Mouse (Mus musculus) heart, postnatal 4 days (tissue): Measurements from ENCODE around the gene Golim4. TPM values are rescaled to one million over a fixed set of nuclear protein-coding genes. Genes with fewer than 3 reads are reported as not detected.

ENCODE experiments used
- DNase-seq: peaks from one replicate; pipeline ENCODE4 v3.0.0; 2021
- total RNA-seq, 2 experiments: library from RNA; stranded (reverse); gene quantifications; 2 replicates each; pipeline ENCODE4 v1.2.3; 2021

Golim4 gene
- total RNA-seq, 2 experiments from 2014 or later: 39.7 to 40.6 TPM

DNA sequence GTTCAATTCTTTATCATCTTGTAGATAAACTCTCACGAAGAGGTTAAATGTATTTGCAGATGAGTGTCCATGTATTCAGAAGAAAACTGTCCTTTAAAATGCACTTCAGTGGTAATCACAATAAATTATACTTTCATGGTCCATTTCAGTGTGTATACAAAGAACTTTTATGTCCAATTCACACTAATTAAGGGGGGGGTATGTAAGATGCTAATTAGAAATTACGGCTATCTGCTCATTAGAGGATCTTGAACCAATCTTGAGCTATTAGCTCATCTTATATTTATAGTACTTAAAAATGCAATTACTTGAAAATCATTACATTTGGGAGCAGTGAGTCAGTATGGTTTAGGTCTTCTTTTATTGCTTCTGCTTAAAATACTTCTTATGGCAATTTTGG is 31.6 kb downstream of the Golim4 start:
- DNase-seq: no peak

DNA sequence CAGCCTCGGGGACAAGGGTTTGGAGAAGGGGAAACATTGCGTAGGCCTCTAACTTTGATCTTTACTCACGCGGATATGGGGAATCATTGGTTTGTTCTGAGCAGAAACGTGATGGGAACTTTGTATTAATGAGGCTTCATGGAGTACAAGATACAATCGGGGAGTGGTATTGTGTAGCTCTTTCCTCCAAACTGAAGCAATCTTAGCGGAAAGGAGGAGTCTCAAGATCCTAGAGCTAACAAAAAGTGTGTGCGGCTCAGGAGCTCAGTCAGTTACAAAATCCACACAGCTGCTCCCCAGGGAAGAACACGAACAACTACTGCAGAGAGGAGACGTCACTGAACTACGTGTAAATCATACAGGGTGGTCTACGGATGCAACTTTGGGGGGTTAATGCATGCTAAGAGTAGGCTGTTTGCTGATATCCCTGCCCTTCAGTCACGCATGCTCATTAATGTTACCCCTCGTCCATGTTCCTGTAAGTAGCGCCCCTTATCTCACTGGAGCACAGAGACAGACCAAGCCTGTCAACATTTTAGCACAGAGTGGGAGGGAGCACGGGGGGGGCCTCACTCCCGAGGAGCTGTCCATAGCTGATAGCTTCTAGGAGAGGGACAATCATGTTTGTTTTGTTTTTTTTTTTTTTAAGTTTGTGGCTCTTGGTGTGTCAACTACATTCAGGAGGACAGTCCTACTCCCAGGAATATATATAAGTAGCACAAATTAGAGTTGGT is 38.8 kb downstream of the Golim4 start:
- peak; percentile 18 for DNase-seq

DNA sequence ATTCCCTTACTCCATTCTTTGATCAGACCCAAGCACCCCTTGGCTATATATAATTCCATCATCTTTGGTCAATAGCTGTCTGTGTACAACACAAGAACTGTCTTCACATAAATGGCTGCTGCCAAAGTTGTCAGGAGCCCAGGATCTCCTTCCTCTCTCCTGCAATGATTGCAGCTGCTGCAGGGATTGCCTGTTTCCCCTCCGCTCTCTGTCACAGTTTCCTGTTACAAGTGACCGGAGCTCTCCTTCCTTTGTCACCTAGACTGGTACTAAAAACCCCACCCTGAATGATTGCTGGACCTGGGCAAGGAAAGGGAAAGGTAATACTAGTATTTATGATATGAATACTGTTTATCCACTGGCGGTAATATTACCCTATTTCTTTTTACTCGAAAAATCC is 44.0 kb downstream of the Golim4 start:
- DNase-seq: no peak

DNA sequence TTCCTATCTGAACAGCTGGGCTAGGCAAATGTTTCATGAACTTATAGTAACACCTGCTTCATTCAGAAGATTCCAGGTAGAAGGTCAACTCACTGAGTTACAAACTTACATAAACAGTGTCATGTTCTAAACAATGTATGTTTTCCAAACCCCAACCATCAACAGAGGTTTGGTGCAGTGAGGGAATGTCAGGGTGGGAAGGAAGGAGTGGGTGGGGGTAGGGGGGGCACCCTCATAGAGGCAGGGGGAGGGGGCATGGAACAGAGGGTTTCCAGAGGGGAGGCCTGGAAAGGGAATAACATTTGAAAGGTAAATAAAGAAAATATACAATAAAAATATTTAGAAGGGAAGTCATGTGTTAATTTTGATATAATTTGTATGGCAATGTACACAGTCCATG is 46.0 kb downstream of the Golim4 start:
- no peak for DNase-seq

DNA sequence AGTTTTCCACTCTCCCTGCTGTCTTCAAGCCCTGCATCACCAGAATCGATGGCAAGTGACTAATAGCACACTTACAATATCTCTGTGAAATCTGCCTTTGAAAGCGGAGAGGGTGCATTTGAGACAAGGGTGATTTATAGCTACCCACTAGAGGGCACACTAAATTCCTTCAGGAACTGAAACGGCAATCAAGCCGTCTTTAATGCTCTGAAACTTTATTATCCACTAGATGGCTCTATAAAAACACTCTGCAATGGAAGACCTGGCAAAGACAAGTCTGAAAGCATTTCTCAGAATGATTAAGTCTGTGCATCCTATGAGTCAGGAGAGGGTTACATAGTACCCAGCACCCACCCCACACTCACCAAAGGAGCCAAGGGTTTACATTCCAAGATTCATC is 46.5 kb downstream of the Golim4 start:
- DNase-seq: peak; percentile 12

DNA sequence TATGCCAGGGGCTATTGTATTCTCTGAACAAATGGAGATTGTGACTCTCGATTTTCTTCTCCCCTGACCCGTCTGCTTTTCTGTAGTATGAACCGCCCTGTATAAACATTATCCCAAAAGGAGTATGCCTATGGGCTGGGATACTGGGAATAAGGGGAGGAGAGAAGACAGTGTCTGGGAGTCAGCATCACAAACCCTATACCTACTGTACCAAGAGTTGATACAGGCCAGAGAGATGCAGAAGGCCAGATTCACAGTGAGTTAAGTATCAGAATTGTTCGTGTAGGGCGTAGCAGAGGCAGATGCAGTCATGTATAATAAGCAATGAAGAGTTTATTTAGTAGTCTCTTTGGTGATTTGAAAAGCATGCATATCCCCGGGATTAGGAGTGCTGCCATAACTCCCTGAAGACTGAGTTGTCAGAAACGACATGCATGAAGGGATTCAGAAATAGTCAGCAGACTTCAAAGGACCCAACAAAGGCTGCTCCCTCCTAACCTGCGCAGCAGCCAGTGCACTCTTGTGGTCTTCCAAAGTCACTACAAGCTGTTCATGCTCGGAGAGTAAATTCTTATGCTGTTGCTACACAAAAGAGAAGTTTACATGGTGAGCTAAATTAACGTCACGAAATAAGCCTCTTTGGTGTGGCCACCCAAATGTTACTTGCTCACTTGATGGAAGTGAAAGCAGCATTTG is 54.7 kb downstream of the Golim4 start:
- DNase-seq: no peak

DNA sequence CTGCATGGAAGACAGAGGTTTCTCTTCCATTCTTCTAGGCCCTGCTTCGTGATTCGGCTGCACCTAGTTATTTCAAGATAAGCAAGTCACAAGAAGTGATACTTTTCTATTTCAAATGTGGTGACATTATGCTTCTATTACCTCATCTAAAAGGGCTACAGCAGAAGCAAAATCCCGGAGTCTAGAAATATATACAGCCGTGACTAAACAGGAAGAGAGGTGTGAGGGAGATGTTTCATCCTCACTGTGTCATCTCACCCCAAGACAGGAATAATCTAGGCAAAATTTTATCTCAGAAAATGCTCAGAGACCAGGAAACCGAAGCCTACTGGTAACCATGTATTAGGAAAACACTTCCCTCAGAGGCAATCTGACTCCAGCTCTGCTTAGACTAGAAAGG is 61.7 kb downstream of the Golim4 start:
- DNase-seq: no peak

DNA sequence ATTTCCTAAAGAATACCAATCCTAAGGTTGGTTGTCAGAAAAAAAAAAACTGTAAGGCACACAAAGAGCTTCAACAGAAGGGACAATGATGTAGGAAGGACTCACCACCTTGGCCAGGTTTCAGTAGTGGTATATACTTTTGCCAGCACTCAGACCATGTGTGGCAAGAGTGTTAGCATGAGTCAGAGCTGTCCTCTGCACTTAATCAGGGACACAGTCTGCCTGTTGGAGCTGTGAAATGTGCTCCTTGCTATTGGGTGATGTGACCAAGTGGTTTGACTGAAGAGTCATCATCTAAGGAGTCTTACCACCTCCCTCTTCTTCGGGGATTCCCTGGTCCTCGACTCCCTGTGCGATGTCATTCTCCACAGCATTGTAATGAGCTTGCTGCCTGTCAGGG is 65.2 kb downstream of the Golim4 start:
- DNase-seq: no peak

DNA sequence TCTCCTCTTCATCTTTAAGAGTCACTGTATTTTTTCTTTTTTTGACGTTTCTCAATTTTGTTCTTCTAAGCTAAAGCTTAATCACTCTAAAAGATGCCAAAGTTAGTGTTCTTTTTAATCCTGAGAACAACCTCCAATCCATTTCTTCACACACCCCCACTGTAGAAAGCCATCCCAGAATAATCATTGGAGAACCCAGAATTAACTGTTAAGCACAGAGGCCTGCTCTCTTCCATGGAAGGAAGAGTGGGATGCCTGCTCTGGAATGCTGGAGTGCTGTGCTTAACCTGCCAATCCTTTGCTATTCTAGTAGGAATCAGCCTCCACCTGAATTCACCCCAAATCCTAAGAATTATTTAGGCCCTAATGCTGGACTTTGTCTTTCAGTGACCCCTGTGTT is 67.4 kb downstream of the Golim4 start:
- no peak for DNase-seq

DNA sequence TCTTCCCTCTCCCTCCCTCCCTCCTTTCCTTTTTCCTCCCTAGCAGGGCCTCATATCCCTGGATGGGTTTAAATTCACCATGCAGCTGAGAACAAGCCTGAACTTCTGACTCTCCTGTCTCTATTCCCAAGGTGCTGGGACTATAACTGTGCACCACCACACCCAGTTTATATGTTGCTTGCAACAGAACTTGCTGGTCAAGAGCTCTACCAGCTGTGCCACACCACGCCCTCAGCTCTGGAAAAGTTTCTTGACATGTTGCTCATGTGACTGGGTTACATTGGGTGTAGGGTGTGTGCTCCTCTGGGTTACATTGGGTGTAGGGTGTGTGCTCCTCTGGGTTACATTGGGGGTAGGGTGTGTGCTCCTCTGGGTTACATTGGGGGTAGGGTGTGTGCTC is 75.2 kb downstream of the Golim4 start:
- no peak for DNase-seq

DNA sequence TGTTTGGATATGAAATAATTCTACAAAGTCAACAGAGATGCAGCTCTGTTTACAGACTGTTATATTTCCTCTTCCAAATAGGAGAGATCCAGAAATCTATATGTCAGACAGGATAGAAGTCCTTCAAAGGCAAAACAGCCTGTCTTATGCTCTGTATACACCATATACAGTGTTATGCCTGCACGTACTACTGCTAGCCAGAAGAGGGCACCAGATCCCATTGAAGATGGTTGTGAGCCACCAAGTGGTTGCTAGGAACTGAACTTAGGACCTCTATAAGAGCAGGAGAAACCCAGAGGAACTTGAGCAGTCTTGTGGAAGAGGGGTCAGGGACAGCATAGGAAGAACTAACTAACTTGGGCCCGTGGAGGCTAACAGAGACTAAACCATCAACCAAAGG is 77.5 kb downstream of the Golim4 start:
- DNase-seq: no peak

DNA sequence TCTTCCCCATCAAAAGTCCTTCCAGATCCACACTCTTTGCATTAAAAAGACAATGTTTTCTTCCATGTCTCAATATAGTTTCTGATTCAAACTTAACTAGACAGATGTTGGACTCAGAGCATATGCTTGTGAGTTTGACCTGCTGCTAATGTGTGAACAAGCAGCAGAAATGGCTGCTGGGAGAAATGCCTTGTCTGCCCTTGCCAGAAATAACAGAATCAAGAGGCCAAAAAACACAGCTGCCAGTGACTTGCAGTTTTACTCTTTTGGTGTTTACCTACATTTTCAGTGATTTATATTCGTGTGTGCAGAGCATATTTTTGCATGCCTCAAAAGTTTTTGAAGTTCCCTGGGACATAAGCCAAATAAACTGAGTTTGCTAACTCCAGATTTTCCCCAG is 87.9 kb downstream of the Golim4 start:
- peak; percentile 31 for DNase-seq

DNA sequence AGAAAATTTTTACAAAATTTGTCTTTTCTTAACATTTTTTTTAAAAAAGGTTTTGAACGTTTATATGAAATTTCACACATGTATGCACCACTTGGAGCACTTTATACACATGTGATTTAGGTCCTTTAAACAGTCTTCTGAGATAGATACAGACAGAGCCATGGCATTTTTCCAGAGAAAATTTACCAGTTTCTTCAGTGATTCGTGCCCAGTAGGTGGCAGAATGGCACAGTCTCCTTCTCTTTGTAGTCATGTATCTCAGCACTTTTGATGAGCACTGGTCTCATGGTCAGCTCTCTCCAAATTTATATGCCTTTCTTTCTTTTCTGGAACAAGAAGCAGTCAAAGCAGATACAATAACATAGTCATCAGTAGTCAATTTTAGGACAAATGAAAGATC is 92.5 kb downstream of the Golim4 start:
- DNase-seq: no peak

DNA sequence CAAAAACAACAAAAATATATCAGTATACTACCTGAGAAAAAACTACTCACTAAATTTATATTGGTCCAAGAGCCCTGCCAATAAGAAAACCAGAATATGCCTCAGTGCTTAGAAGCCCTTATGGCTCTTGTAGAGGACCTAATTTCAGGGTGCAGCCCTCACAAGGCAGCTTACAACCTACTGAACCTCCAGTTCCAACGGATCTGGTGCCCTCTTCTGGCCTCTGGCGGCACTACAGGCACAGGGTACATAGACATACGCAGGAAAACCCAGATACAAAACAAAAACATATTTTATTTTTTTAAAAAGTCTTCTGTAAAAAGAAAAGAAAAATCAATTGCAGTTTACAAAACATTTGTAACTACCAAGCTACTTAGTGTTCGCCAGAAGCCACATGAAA is 95.1 kb downstream of the Golim4 start:
- DNase-seq: peak; percentile 54

DNA sequence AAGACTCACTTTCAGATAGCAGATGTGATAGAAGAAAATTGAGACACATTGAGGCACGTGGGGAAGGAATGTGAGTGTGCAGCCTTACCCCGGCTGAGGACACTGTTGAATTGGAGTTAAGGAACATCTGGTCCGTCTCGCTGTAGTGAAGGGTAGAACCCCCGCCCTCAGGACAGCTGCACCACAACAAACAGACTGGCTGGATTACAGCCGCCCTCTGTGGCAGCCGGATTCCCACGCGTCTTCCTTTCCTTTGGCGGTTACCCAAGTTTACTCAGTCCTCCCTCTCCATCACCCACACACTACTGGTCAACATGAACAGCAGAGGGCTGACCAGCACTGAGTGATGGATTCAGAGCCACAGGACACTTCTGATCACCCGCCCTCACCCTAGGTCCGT is 96.0 kb downstream of the Golim4 start:
- peak; percentile 55 for DNase-seq

DNA sequence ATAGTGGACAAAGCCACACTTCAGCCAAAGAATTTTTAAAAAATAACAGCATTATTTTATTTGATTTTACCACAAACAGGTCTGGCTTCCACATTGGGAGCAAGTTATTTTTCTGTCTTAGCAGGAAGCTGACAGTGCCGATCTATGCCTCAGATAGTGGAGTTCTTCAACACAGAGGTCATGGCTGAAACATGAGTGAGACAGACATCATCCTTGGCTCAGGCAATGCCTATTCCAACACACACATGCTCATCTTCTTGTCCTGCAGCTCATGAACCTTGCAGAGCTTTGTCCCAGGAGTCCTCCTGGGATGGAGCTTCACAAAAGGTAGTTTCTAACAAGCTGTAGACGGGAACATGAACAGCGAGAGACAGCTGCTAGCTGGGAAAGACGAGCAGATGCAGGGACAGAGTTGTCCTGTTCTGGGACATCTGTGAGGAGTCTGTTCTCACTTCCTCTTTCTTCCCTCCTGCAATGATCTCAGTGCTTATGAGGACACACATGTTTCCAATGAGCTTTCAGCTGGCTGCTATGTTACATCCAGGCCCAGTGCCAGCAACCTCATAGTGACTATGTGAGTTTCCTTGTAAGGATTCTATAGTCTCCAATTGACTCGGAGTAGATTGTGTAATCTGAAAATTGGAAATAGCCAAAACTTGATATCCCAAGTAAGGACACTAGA is 121.3 kb downstream of the Golim4 start:
- DNase-seq: peak; percentile 55

DNA sequence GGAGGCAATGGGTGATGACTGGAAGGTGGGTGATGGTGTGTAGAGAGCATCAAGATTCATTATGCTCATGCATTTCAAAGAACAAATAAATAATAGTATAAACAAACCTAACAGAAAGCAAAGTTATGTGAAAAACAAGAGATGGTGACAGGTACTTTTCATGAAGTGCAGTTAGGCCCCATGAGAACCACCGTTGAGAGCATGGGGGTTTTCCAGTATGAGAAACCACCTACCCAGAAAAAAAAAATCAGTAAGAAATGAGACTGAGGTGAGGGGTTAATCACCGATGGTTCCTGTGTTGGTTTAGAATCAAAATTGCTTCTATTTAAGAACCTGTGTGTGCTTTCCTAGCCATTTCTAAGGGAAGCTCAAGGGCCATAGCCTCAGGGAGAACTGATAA is 121.9 kb downstream of the Golim4 start:
- DNase-seq: no peak

Other genes with a start within 250 kb of the Golim4 start
- not detected for gene Gm29133, start 208.8 kb downstream of the Golim4 start, total RNA-seq
- gene Fstl5, start 117.3 kb upstream of the Golim4 start, total RNA-seq: not detected